Mouse (Mus musculus): ENCODE measurements around the gene Naa50. TPM values are rescaled to one million over a fixed set of nuclear protein-coding genes. Genes with fewer than 3 reads are reported as not detected.

Gene Naa50
- polyA plus RNA-seq, 1 experiment from 2014 or later = 99.0 TPM

GRCm38 (mm10) chr16:44175001-44175400 lies 35.4 kb downstream of the Naa50 start:
- Histone ChIP-seq H3K4me3 (replicated peaks) (no peak overlapping the region), H3K27me3 (no peaks in the 10 kb centered on the region), H3K36me3 (no peaks in the 10 kb centered on the region), H3K4me2 (replicated peaks) (no peak overlapping the region), H3K27ac (replicated peaks) (no peak overlapping the region), H3K4me1 (0 out of 2 replicates have a peak, but pooled peaks cover 7% of the 10 kb centered on the region), H3K9me3 (replicated peaks) (no peaks in the 10 kb centered on the region), H3K9ac (no peak overlapping the region)
- no peak for ATAC-seq (ENCODE audit: insufficient number of reproducible peaks, low FRiP score, low TSS enrichment, low read depth)
- WGBS = 71% methylated on average over 1 of the region's 1 CpGs

- no peak overlapping the region for H3K4me2 ChIP-seq (replicated peaks)
- 93% methylated on average over 2 of the region's 2 CpGs for WGBS
Measured at GRCm38 (mm10) chr16:44176511-44176910, 36.9 kb downstream of the Naa50 start.

GRCm38 (mm10) chr16:44178555-44178954 lies 38.9 kb downstream of the Naa50 start:
- no peak overlapping the region for H3K27ac ChIP-seq (replicated peaks)
- WGBS = 63% methylated on average over 1 of the region's 1 CpGs
- 0 out of 2 replicates have a peak, but pooled peaks cover 7% of the 10 kb centered on the region for H3K4me1 ChIP-seq
- H3K36me3 ChIP-seq = no peaks in the 10 kb centered on the region
- H3K27me3 ChIP-seq = no peaks in the 10 kb centered on the region
- H3K4me2 ChIP-seq (replicated peaks) = no peak overlapping the region
- no peak overlapping the region for H3K9ac ChIP-seq
- ATAC-seq (ENCODE audit: insufficient number of reproducible peaks, low FRiP score, low TSS enrichment, low read depth) = no peak
- no peak overlapping the region for H3K4me3 ChIP-seq (replicated peaks)
- H3K9me3 ChIP-seq (replicated peaks) = no peaks in the 10 kb centered on the region

More at GRCm38 (mm10) chr16:44176511-44176910, 36.9 kb downstream of the Naa50 start:
- no peaks in the 10 kb centered on the region for H3K36me3 ChIP-seq
- H3K27ac ChIP-seq (replicated peaks) = no peak overlapping the region
- H3K4me3 ChIP-seq (replicated peaks) = no peak overlapping the region
- H3K9ac ChIP-seq = no peak overlapping the region
- H3K27me3 ChIP-seq = no peaks in the 10 kb centered on the region
- ATAC-seq (ENCODE audit: insufficient number of reproducible peaks, low FRiP score, low TSS enrichment, low read depth) = no peak
- no peaks in the 10 kb centered on the region for H3K9me3 ChIP-seq (replicated peaks)
- 0 out of 2 replicates have a peak, but pooled peaks cover 7% of the 10 kb centered on the region for H3K4me1 ChIP-seq

GRCm38 (mm10) chr16:44182597-44182996 lies 43.0 kb downstream of the Naa50 start:
- WGBS = 94% methylated on average over 1 of the region's 1 CpGs
- H3K27me3 ChIP-seq = no peaks in the 10 kb centered on the region
- H3K9ac ChIP-seq = no peak overlapping the region
- no peaks in the 10 kb centered on the region for H3K9me3 ChIP-seq (replicated peaks)
- no peaks in the 10 kb centered on the region for H3K36me3 ChIP-seq
- no peak for ATAC-seq (ENCODE audit: insufficient number of reproducible peaks, low FRiP score, low TSS enrichment, low read depth)
- H3K27ac ChIP-seq (replicated peaks) = no peak overlapping the region
- H3K4me3 ChIP-seq (replicated peaks) = no peak overlapping the region
- H3K4me2 ChIP-seq (replicated peaks) = no peak overlapping the region
- H3K4me1 ChIP-seq = no peaks in the 10 kb centered on the region

- no peak overlapping the region for H3K4me3 ChIP-seq (replicated peaks)
- H3K4me2 ChIP-seq (replicated peaks) = no peak overlapping the region
- no peaks in the 10 kb centered on the region for H3K9me3 ChIP-seq (replicated peaks)
- no peak overlapping the region for H3K27ac ChIP-seq (replicated peaks)
- H3K27me3 ChIP-seq = no peaks in the 10 kb centered on the region
- no peak for ATAC-seq (ENCODE audit: insufficient number of reproducible peaks, low FRiP score, low TSS enrichment, low read depth)
- no peak overlapping the region for H3K9ac ChIP-seq
- WGBS = 39% methylated on average over 3 of the region's 3 CpGs
- no peaks in the 10 kb centered on the region for H3K36me3 ChIP-seq
- H3K4me1 ChIP-seq = no peaks in the 10 kb centered on the region
Measured at GRCm38 (mm10) chr16:44184769-44185168, 45.1 kb downstream of the Naa50 start.

GRCm38 (mm10) chr16:44187172-44187571 lies 47.5 kb downstream of the Naa50 start:
- Histone ChIP-seq H3K4me2 (replicated peaks) (no peak overlapping the region), H3K36me3 (no peaks in the 10 kb centered on the region), H3K27ac (replicated peaks) (no peak overlapping the region), H3K4me1 (no peaks in the 10 kb centered on the region), H3K9ac (no peak overlapping the region), H3K4me3 (replicated peaks) (no peak overlapping the region), H3K27me3 (no peaks in the 10 kb centered on the region), H3K9me3 (replicated peaks) (no peaks in the 10 kb centered on the region)
- no peak for ATAC-seq (ENCODE audit: insufficient number of reproducible peaks, low FRiP score, low TSS enrichment, low read depth)
- 82% methylated on average over 4 of the region's 4 CpGs for WGBS

GRCm38 (mm10) chr16:44188766-44189165 lies 49.1 kb downstream of the Naa50 start:
- no peaks in the 10 kb centered on the region for H3K36me3 ChIP-seq
- ATAC-seq (ENCODE audit: insufficient number of reproducible peaks, low FRiP score, low TSS enrichment, low read depth) = no peak
- 83% methylated on average over 3 of the region's 3 CpGs for WGBS

GRCm38 (mm10) chr16:44190032-44190431 lies 50.4 kb downstream of the Naa50 start:
- ATAC-seq (ENCODE audit: insufficient number of reproducible peaks, low FRiP score, low TSS enrichment, low read depth) = no peak
- Histone ChIP-seq H3K27me3 (no peaks in the 10 kb centered on the region), H3K4me1 (no peaks in the 10 kb centered on the region), H3K4me3 (replicated peaks) (no peak overlapping the region), H3K9me3 (replicated peaks) (no peaks in the 10 kb centered on the region), H3K27ac (replicated peaks) (no peak overlapping the region), H3K36me3 (no peaks in the 10 kb centered on the region), H3K9ac (no peak overlapping the region), H3K4me2 (replicated peaks) (no peak overlapping the region)
- WGBS = 88% methylated on average over 6 of the region's 6 CpGs

More at GRCm38 (mm10) chr16:44188766-44189165, 49.1 kb downstream of the Naa50 start:
- H3K9me3 ChIP-seq (replicated peaks) = no peaks in the 10 kb centered on the region
- H3K4me3 ChIP-seq (replicated peaks) = no peak overlapping the region
- no peak overlapping the region for H3K27ac ChIP-seq (replicated peaks)
- no peaks in the 10 kb centered on the region for H3K4me1 ChIP-seq
- no peak overlapping the region for H3K9ac ChIP-seq
- H3K27me3 ChIP-seq = no peaks in the 10 kb centered on the region
- H3K4me2 ChIP-seq (replicated peaks) = no peak overlapping the region

GRCm38 (mm10) chr16:44190968-44191367 lies 51.3 kb downstream of the Naa50 start:
- Histone ChIP-seq H3K9me3 (replicated peaks) (no peaks in the 10 kb centered on the region), H3K4me1 (no peaks in the 10 kb centered on the region), H3K4me2 (replicated peaks) (no peak overlapping the region), H3K4me3 (replicated peaks) (no peak overlapping the region), H3K27me3 (no peaks in the 10 kb centered on the region), H3K36me3 (no peaks in the 10 kb centered on the region), H3K9ac (no peak overlapping the region), H3K27ac (replicated peaks) (no peak overlapping the region)
- 83% methylated on average over 2 of the region's 2 CpGs for WGBS
- ATAC-seq (ENCODE audit: insufficient number of reproducible peaks, low FRiP score, low TSS enrichment, low read depth) = no peak

- whole genome bisulfite sequencing = 88% methylated on average over 14 of the region's 14 CpGs
- Histone ChIP-seq H3K9ac (no peak overlapping the region), H3K4me2 (replicated peaks) (no peak overlapping the region), H3K4me1 (no peaks in the 10 kb centered on the region), H3K27me3 (no peaks in the 10 kb centered on the region), H3K4me3 (replicated peaks) (no peak overlapping the region), H3K9me3 (replicated peaks) (no peaks in the 10 kb centered on the region), H3K36me3 (peaks cover 25% of the 10 kb centered on the region), H3K27ac (replicated peaks) (no peak overlapping the region)
- ATAC-seq (ENCODE audit: insufficient number of reproducible peaks, low FRiP score, low TSS enrichment, low read depth) = no peak
Measured at GRCm38 (mm10) chr16:44199066-44199703, 59.6 kb downstream of the Naa50 start.

GRCm38 (mm10) chr16:44200146-44200545 lies 60.5 kb downstream of the Naa50 start:
- H3K9ac ChIP-seq = no peak overlapping the region
- no peaks in the 10 kb centered on the region for H3K4me1 ChIP-seq
- ATAC-seq (ENCODE audit: insufficient number of reproducible peaks, low FRiP score, low TSS enrichment, low read depth) = no peak
- H3K27ac ChIP-seq (replicated peaks) = no peak overlapping the region
- H3K36me3 ChIP-seq = peaks cover 25% of the 10 kb centered on the region
- H3K4me3 ChIP-seq (replicated peaks) = no peak overlapping the region
- no peak overlapping the region for H3K4me2 ChIP-seq (replicated peaks)
- no peaks in the 10 kb centered on the region for H3K27me3 ChIP-seq
- no peaks in the 10 kb centered on the region for H3K9me3 ChIP-seq (replicated peaks)
- 91% methylated on average over 4 of the region's 4 CpGs for WGBS

GRCm38 (mm10) chr16:44204331-44204730 lies 64.7 kb downstream of the Naa50 start:
- no peak for ATAC-seq (ENCODE audit: insufficient number of reproducible peaks, low FRiP score, low TSS enrichment, low read depth)
- no peaks in the 10 kb centered on the region for H3K27me3 ChIP-seq
- H3K4me2 ChIP-seq (replicated peaks) = no peak overlapping the region
- peaks cover 32% of the 10 kb centered on the region for H3K36me3 ChIP-seq
- H3K4me1 ChIP-seq = no peaks in the 10 kb centered on the region
- no peak overlapping the region for H3K4me3 ChIP-seq (replicated peaks)
- H3K9me3 ChIP-seq (replicated peaks) = no peaks in the 10 kb centered on the region
- H3K9ac ChIP-seq = no peak overlapping the region
- no peak overlapping the region for H3K27ac ChIP-seq (replicated peaks)
- 88% methylated on average over 6 of the region's 6 CpGs for WGBS
